Mouse (Mus musculus): Measurements from ENCODE around the gene Ugt1a6b. TPM values are rescaled to one million over a fixed set of nuclear protein-coding genes. Genes with fewer than 3 reads are reported as not detected.
"Not testable (repeated sequence)": the region's sequence is repeated elsewhere in the genome, so short reads cannot be mapped to it uniquely, and the experiment has no call there.

Ugt1a6b gene
- total RNA-seq, 2 experiments from 2014 or later = 3.7 to 4.6 TPM

DNA sequence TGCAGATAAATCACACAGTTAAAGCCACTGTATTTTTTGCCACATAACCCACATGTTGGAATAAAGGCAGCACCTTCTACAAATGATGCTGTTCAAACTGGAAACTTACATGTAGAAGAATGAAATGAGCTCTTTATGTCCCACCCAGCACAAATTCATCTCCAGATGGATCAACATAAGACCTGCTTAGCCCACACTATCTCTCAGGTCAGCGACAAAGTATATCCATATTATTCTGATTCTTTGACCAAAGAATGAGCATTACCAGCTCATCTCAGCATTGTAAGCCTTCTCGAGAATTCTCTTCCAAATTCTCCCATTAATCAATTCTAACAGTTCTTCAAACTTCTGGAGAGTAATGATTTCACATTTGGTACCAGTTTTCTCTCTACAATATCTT is 119.2 kb downstream of the Ugt1a6b start:
- no peak for ATAC-seq (ENCODE audit: poor library complexity, severe bottlenecking)

DNA sequence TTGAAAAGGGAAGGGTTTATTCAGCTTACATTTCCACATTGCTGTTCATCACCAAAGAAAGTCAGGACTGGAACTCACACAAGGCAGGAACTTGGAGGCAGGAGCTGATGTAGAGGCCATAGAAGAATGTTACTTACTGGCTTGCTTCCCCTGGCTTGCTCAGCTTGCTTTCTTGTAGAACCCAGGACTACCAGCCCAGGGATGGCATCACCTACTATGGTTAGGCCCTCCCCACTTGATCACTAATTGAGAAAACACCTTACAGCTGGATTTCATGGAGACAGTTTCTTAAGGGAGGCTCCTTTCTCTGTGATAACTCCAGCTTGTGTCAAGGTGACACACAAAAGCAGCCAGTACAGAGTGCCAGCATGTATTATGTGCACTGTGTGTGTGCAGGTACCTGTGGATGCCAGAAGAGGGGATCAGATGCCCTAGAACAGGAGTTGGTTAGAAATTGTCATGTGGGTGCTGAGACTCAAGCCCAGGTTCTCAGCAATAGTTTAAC is 120.0 kb downstream of the Ugt1a6b start:
- ATAC-seq (ENCODE audit: poor library complexity, severe bottlenecking) = not testable (repeated sequence)

DNA sequence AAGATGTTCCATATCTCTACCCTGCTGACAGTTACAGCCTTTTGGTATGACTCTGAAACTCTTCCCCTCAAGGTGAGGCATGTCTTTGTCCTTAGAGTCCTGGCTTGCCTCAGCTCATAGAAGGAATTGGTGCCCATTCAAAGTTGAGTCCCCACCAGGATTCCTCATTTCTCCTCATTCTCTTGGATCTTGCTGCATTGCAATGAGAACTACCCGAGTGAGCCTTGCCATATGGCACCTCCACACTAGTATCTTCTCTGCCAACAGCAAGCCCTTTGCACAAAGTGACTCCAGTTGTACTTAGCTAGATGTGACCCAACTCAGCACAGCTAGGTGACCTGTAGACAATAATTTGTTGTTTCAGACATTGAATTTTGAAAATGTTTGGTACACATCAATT is 120.5 kb downstream of the Ugt1a6b start:
- ATAC-seq (ENCODE audit: poor library complexity, severe bottlenecking) = no peak

DNA sequence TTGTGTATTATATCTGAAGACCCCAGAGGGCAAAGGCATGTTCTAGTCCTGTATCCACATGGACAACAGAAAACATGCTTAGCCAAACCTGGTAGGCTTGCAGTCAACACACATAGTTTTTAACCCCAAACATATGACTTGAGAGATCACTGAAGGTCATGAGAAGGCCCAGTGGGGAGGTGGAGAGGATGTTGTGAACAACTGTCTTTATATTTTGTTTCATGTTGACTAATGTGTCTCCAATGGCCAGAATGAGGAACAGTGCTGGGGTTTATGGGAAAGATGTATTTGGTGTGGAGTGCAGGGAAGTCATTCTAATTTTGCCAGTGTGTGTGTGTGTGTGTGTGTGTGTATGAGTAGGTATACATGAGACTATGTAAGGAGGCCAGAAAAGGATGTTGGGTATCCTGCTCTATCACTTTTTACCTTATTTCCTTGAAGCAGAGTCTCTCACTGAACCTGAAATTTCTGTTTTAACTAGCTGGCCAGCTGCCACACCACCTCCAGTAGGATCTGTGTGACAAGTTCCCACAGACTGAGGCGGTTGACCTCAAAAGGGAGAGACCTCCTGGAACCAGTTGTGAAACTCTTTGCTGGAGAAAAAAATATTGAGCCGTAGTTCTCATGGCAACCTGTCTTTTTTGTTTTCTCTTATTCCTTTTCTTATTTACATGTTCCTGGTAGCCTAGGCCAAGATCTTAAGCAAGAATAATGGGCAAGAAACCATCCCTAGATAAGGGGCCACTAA is 121.2 kb downstream of the Ugt1a6b start:
- no peak for ATAC-seq (ENCODE audit: poor library complexity, severe bottlenecking)

DNA sequence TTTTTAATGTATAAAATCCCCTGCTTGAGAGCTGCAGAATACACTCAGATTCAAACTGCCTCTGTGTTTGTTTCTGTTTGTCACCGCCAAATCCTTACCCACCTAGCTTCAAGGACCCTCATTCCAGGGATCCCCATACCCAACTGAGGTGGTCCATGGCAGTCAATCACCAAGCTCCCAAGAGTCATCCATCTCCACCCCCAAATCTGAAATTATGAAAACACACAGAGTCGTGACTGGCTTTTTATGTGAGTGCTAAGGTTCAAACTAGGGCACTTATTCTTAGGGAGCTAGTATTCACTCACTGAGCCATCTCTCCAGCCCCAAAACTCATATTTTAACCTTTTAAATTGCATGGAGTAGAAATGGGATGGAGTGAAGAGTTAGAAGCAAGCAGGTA is 122.2 kb downstream of the Ugt1a6b start:
- not testable (repeated sequence) for ATAC-seq (ENCODE audit: poor library complexity, severe bottlenecking)

DNA sequence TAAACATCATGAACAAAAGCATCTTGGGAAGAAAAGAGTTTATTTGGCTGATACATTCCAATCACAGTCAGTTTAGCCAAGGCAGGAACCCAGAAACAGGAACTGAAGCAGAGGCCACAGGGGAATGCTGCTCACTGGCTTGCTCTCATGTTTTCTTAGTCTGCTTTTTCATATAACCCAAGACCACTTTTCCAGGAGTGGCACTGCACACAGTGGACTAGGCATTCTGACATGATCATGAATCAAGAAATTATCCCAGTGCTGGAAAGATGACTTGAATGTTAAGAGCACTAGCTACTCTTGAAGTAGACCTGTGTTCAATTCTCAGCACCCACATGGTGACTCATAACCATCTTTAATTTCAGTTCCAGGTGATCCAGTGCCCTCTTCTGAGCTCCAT is 122.7 kb downstream of the Ugt1a6b start:
- no peak for ATAC-seq (ENCODE audit: poor library complexity, severe bottlenecking)

DNA sequence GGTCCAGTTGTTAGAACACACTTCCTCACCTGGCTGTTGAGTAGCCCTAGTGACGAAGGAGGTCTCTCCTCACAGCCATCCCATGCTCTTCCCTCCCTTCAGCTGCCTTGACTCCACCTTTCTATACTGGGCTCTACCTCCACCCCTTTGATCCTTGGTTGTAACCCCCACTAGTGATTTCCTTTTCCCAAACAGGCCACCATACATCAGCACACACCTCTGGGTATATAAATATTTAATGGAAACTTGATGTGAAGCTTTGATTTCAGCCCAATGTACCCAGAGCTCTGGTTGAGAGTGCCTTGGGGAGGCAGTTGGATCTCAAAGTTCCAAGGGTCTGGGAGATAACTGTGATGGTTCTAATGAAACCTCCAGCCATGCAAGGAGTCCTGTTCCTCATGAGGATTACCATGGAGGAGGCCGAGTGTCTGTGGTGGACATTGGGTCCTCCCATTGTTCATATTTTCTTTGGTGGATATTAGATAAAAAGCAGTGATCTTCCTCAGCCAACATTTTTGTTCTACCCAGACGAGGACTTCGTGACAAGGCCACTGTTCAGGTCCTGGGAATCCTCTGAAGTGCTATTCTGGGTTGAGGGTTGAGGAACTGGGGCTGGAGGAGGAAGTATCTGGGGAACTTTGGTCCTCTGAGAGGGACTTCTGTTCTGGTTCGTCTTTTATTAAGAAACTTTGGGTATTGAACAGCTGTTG is 123.8 kb downstream of the Ugt1a6b start, which contains the start of gene Mroh2a:
Mroh2a (plus strand) TSS at position 317 of the 710 bp plus-strand sequence.
- ATAC-seq (ENCODE audit: poor library complexity, severe bottlenecking) = peak; percentile 65

DNA sequence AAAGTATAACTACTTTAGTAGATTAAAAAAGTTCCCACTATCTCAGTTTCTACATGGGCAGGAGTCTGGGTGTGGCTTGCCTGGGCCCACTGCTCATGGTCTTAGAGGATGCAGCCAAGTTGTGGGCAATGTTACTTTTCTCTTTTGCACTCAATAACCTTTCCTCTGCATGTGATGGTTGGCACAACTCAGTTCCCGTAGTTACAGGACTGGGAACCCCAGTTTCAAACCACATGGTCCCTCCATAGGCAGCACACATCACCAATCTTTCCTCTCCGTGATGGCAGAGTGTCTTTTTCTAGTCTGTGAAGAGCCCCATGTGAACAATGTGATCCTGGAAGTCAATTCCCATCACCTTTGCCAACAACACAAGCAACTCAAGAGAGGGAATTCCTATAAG is 124.4 kb downstream of the Ugt1a6b start:
- ATAC-seq (ENCODE audit: poor library complexity, severe bottlenecking) = peak; percentile 36

DNA sequence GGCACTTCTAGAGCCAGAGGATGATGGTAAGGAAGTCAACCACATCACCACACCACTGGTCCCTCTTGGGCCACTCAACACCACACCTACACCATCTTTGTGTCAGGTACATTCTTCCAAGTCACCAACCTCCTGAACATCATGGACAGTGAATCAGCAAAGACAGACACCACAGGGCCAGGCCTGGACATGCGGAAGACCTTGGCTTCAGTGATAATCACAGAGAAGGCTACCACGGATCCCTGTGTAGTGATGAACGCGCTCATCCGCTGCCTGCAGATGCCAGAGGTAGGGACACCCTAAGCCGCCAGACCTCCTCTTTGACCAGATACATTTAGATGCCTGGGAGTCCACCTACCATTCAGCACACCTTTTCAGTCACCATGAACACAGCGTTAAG is 125.1 kb downstream of the Ugt1a6b start:
- no peak for ATAC-seq (ENCODE audit: poor library complexity, severe bottlenecking)

DNA sequence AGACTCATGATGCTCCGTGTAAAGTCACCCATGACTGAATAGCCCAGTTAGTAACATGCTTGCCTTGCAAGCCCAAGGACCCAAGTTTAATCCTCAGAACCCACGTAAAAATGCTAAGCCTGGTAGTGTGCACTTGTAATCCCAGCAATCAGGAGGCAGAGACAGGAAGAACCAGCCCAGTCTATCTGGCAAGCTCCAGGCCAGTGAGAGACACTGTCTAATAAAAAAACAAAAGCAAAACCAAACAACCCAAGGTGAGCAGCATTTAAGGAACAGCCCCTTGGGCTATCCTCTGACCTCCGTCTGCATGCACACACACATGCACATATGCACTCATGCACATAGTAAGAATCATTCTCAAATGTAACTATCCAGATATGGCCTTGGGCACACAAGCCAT is 126.5 kb downstream of the Ugt1a6b start:
- no peak for ATAC-seq (ENCODE audit: poor library complexity, severe bottlenecking)

DNA sequence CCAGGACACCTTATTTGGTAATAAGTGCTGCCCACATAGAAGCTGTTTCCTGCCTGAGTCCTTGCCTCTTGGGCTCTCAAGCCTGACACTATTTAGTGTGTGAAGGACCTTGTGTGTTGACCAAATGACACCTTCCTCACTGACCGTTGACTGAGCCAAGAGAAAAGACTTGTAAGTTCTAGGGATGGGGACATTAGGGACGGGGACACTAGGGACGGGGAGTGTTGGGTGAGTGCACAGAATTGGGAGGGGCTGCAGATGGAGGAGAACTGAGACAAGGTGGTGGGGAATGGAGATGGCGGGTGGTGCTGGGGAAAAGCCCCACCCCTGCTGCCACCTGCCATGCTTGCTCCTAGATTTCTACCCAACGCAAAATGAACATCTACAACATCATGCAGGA is 126.9 kb downstream of the Ugt1a6b start:
- no peak for ATAC-seq (ENCODE audit: poor library complexity, severe bottlenecking)

DNA sequence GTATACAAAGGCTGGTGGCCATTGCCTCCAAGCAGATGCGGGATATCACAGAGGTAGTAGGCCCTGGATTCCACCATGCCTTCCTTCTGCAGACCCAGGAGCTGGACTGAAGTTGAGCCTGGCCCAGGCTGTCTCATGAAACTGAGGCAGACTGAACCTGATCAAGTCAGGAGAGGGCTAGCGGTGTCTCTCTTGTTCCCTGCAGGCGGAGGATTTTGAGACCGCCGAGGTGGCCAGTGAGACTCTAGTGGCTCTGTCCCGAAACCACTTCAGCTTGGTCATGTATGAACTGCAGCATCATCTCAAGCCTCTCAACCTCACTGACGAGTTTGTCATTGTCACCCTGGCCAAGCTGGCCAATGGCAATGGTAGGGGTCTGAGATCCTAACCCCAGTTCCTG is 127.4 kb downstream of the Ugt1a6b start:
- ATAC-seq (ENCODE audit: poor library complexity, severe bottlenecking) = no peak

DNA sequence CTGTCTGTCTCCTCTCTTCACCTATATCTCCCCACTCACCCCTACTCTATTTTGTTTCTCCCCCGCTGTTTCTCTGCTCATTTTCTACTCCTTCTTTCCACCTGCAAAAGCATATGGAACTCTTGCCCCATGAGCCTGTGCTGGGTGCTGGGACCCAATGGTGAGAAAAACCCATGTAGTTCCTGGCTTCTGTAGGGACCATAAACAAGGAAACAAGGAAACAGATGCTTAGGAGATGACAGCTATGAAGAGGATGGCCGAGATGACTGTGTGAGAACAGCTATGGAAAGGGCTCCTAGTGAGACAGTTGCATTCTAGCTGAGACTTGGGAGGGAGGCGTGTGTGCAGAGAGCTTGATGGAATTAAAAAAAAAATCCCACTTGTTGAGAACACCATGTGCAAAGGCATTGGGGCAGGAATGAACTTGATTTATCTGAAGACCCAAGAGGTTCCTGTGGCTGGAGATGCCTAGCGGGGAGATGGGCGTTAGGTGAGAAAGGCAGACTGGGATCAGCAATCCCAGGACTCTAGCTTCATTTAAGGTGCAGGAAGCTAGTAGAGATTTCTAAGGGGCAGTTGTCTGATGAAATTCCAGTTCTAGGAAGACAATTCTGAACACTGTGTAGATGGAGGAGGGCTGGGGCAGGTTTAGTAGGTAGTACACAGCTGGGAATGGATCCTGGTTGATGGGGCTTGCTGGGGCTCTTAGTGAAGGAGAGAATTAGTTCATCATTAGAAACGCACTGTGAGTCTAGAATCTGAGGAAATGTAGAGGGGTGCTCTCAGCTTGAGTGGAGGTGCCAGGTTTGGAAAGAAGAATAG is 128.1 kb downstream of the Ugt1a6b start:
- ATAC-seq (ENCODE audit: poor library complexity, severe bottlenecking) = no peak

DNA sequence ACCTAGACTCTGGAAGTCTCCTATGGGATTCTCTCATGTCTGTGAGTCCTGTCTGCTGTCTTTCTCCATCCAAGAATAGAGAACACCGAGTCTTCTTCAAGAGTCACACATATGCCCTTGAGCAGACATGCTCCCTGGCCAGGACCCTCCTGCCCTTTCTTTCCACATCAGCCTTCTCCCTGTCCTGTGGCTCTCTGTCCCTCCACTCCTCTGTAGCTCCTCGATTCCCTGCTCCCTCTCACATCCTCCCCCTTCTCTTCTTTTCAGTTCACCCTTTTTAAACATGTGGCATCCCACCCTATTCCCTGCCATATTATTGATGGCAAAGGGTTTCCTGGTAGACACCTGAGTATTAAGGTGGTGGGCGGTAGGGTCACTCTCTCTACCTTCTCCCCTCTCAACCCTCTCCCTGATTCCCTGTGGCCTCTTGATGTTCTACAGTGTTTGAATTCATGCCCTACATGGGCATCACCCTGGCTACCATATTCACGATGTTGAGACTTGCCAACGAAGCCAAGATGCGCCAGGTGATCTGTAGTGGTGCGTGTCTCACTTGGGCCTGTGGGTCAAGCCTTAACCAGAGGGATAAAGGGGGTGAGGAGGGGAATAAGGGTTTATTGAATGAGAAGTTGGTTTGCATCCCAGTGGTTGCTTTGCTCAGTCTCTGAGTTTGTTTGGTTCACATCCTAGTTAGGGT is 128.9 kb downstream of the Ugt1a6b start:
- no peak for ATAC-seq (ENCODE audit: poor library complexity, severe bottlenecking)

DNA sequence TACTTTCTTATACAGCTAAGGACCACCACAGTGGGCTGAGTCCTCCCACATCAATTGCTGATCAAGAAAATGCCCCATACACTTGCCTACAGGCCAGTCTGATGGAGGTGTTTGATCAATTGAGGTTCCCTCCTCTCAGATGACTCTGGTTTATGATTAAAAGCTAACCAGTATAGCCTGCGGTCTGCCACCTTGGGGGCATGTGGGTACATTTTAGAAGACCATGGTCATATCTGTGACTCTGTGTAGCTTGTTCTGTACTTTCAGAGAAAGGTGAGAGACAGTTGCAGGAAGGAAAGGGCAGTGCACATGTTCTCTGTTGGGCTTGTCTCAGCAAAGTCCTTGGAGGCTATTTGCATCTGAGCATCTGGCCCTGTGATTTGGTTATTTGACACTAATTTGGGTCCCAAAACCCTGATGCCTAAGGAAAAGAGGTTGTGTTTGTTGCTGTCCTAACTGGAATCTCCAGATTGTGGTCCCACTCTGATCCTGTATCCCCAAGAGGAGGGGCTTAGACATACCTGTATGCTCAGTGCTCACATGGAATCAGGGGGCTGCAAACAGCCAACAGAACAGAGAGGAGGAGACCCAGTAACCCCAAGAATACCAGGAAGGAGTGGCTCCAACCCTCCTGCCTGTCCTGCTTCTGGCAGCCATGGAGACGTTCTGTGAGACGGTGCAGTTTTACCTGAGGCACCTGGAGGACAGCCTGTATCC is 129.8 kb downstream of the Ugt1a6b start:
- no peak for ATAC-seq (ENCODE audit: poor library complexity, severe bottlenecking)

DNA sequence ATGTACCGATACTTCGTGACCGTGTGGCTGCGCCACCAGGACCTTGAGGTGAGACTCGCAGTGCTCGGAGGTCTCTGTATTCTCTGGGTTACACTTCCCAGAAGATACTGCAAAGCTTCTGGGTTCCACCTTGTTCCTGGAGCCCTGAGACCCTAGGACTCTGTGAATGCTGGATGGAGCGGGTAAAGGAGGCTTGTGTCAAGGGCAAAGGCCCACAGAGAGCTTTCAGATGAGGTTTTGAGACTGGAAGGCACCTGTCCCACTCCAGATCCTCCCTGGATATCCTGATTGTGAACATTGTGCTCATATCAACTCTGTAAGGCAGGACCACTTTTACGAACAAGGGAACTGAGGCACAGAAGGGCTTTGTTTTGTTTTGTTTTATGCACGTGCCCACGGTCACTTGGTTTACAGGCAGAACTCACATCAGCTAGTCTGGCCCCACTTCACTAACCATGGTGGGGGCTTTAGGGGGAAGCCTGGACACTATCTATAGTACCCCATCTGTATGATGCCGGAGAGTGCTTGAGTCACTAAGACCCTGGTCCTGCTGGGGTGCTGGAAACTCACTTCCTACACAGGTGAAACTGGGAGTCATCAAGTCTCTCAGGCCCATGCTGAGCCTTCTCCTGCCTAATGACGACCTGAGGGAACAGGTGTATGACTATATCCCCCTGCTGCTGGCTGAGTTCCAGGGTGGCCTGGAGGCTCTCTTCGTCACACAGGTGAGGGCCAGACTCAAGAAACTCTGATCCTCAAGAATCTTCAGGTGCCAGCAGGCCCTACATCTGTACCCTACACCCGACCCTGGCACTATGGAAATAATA is 130.6 kb downstream of the Ugt1a6b start:
- ATAC-seq (ENCODE audit: poor library complexity, severe bottlenecking) = no peak

DNA sequence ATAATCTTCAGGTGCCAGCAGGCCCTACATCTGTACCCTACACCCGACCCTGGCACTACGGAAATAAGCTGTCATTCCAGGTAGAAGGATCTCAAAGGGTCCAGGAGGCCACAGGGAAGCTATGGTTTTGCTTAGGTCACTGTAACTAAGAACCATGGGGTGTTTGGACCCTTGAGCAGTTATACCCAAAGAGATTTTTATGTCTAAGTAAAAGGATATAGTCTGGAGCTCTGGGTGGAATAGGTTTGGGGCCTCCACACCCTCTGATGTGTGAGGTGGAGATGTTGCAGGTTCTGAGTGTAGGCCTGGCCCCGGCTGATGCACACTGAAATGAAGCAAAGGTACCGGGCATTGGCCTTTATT is 131.2 kb downstream of the Ugt1a6b start:
- no peak for ATAC-seq (ENCODE audit: poor library complexity, severe bottlenecking)

DNA sequence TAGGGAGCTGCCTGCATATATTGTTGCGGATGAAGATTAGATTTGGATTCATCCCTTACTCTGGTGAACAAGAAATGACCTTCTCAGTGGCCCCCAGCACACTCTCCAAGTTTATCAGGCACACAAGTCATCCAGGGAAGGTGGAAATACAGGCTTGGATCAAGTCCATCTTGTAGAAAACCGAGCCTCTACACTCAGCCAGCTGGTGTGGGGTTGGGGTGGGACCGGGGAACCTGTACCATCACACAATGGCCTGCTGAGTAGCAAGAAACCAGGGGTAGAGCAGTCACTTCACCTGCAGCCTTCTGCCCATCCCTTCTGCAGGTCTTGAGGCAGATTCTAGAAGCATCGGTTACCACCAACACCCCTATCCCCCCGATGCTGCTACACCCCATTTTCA is 131.6 kb downstream of the Ugt1a6b start:
- ATAC-seq (ENCODE audit: poor library complexity, severe bottlenecking) = no peak
